Mouse (Mus musculus): Measurements from ENCODE around the gene Ggnbp2. TPM values are rescaled to one million over a fixed set of nuclear protein-coding genes. Genes with fewer than 3 reads are reported as not detected.
"Not testable (repeated sequence)": the region's sequence is repeated elsewhere in the genome, so short reads cannot be mapped to it uniquely, and the experiment has no call there.

The Ggnbp2 gene
- polyA plus RNA-seq, 1 experiment from 2014 or later = 66.1 TPM

GRCm38 (mm10) chr11:84846741-84847474, 23.7 kb downstream of the Ggnbp2 start:
- 95% methylated on average over 15 of the region's 15 CpGs for WGBS
- no peak for DNase-seq (ENCODE audit: low spot score)
- no peaks in the 10 kb centered on the region for H3K9me3 ChIP-seq (ENCODE audit: control insufficient read depth, low read length)
- H3K4me2 ChIP-seq (ENCODE audit: low read length) = no peak overlapping the region
- no peak overlapping the region for H3K4me3 ChIP-seq (ENCODE audit: low read depth, low read length)
- no peaks in the 10 kb centered on the region for H3K27me3 ChIP-seq (replicated peaks; ENCODE audit: control insufficient read depth, insufficient read depth, low read length)
- ATAC-seq (replicated peaks; ENCODE audit: low FRiP score, low TSS enrichment, low read depth) = no peak
- H3K27ac ChIP-seq (ENCODE audit: low read depth) = no peak overlapping the region
- H3K9ac ChIP-seq (ENCODE audit: low read length) = no peak overlapping the region
- H3K36me3 ChIP-seq (ENCODE audit: control insufficient read depth, insufficient read depth, low read length) = peaks cover 63% of the 10 kb centered on the region
- no peaks in the 10 kb centered on the region for H3K4me1 ChIP-seq (replicated peaks; ENCODE audit: control insufficient read depth, insufficient read depth, low read length)

GRCm38 (mm10) chr11:84839330-84839729, 31.3 kb downstream of the Ggnbp2 start:
- H3K36me3 ChIP-seq (ENCODE audit: control insufficient read depth, insufficient read depth, low read length) = peaks cover 83% of the 10 kb centered on the region
- ATAC-seq (replicated peaks; ENCODE audit: low FRiP score, low TSS enrichment, low read depth) (no peak), DNase-seq (ENCODE audit: low spot score) (no peak)
- H3K27ac ChIP-seq (ENCODE audit: low read depth) = no peak overlapping the region
- no peaks in the 10 kb centered on the region for H3K27me3 ChIP-seq (replicated peaks; ENCODE audit: control insufficient read depth, insufficient read depth, low read length)
- no peaks in the 10 kb centered on the region for H3K9me3 ChIP-seq (ENCODE audit: control insufficient read depth, low read length)
- no peak overlapping the region for H3K4me3 ChIP-seq (ENCODE audit: low read depth, low read length)
- 87% methylated on average over 2 of the region's 2 CpGs for WGBS
- no peak overlapping the region for H3K4me2 ChIP-seq (ENCODE audit: low read length)
- H3K9ac ChIP-seq (ENCODE audit: low read length) = no peak overlapping the region
- no peaks in the 10 kb centered on the region for H3K4me1 ChIP-seq (replicated peaks; ENCODE audit: control insufficient read depth, insufficient read depth, low read length)

DNA sequence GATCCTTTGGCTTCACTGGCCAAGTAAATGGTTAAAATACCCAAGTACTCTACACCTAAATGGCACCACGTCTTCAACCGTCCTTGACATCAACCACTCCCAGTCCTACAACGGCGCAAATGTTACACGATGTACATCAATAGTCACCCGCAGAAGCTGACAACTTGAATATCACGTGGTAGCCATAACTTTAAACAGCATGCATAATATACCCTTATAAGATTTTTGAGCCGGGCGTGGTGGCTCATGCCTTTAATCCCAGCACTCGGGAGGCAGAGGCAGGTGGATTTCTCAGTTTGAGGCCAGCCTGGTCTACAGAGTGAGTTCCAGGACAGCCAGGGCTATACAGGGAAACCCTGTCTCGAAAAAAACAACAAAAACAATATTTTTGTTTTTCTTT, 41.1 kb downstream of the Ggnbp2 start:
- H3K4me1 ChIP-seq (replicated peaks; ENCODE audit: control insufficient read depth, insufficient read depth, low read length); H3K9me3 ChIP-seq (ENCODE audit: control insufficient read depth, low read length); H3K27me3 ChIP-seq (replicated peaks; ENCODE audit: control insufficient read depth, insufficient read depth, low read length); DNase-seq (ENCODE audit: low spot score); ATAC-seq (replicated peaks; ENCODE audit: low FRiP score, low TSS enrichment, low read depth): not testable (repeated sequence)
- peak overlapping the region; percentile 95 for H3K4me2 ChIP-seq (ENCODE audit: low read length)
- H3K36me3 ChIP-seq (ENCODE audit: control insufficient read depth, insufficient read depth, low read length) = peaks cover 43% of the 10 kb centered on the region
- peak overlapping the region; percentile 87 for H3K4me3 ChIP-seq (ENCODE audit: low read depth, low read length)
- H3K9ac ChIP-seq (ENCODE audit: low read length) = peak overlapping the region; percentile 71
- 73% methylated on average over 11 of the region's 11 CpGs for WGBS
- peak overlapping the region; percentile 74 for H3K27ac ChIP-seq (ENCODE audit: low read depth)

DNA sequence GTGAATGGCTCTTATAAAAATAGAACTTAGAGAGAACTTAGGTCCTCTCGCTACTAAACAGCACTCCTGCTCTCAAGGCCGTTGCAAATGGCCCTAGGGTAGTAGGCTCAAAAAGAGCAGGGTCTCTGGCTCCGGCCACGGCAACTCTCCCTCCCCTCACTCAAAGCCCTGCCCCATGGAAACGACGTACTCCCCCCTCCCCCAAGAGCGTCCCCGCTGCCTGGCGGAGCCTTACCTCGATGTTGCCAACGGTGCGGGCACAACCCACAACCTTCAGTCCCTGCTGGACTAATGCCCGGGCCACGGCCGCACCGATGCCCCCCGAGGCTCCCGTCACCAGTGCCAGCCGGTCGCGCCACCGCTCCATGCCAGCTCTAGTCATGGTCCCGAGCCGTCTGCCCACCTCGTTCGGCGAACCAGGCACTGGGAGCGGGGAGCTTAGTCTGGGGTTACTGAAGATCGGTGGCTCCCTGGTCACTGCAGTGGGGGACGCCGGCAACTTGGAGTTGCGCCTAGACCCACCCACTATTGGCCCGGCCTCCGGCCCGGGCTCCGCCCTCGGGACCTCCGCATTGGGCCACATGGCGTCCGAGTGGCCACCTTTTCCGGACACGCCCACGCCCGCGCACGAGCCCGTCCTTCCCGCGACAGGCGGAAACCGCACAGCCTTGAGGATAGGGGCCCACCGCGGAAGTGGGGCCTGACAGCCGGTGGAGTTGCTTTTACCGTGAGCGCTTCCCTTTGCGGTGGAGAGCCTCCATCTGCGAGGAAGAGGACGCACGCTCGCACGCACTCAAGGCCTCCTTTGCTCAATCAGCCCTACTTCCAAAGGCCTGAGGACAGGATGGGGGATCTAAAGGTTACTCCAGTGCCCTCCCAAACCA, 41.9 kb downstream of the Ggnbp2 start, which contains the start of gene Dhrs11:
Gene Dhrs11 (minus strand): TSS at position 479 of the 884 bp plus-strand sequence.
- H3K4me2 ChIP-seq (ENCODE audit: low read length) = peak within 1 kb of the TSS; percentile 95
- H3K36me3 ChIP-seq (ENCODE audit: control insufficient read depth, insufficient read depth, low read length) = peaks cover 36% of the 10 kb centered on the region
- H3K4me3 ChIP-seq (ENCODE audit: low read depth, low read length) = peak within 1 kb of the TSS; percentile 87
- WGBS = under 1% methylated on average over 62 of the region's 62 CpGs
- DNase-seq (ENCODE audit: low spot score) = peak; percentile 91
- peak within 1 kb of the TSS; percentile 74 for H3K27ac ChIP-seq (ENCODE audit: low read depth)
- peaks cover 4% of the 10 kb centered on the region for H3K4me1 ChIP-seq (replicated peaks; ENCODE audit: control insufficient read depth, insufficient read depth, low read length)
- H3K9ac ChIP-seq (ENCODE audit: low read length) = peak within 1 kb of the TSS; percentile 71
- no peaks in the 10 kb centered on the region for H3K9me3 ChIP-seq (ENCODE audit: control insufficient read depth, low read length)
- H3K27me3 ChIP-seq (replicated peaks; ENCODE audit: control insufficient read depth, insufficient read depth, low read length) = no peaks in the 10 kb centered on the region
- peak; percentile 90 for ATAC-seq (replicated peaks; ENCODE audit: low FRiP score, low TSS enrichment, low read depth)

- no peaks in the 10 kb centered on the region for H3K9me3 ChIP-seq (ENCODE audit: control insufficient read depth, low read length)
- no peak; the same call in 1 of the 2 replicates for ATAC-seq (replicated peaks; ENCODE audit: low FRiP score, low TSS enrichment, low read depth)
- H3K4me1 ChIP-seq (replicated peaks; ENCODE audit: control insufficient read depth, insufficient read depth, low read length) = peaks cover 4% of the 10 kb centered on the region
- WGBS = 45% methylated on average over 3 of the region's 3 CpGs
- H3K9ac ChIP-seq (ENCODE audit: low read length) = peak overlapping the region; percentile 71
- DNase-seq (ENCODE audit: low spot score) = no peak
- peak overlapping the region; percentile 87 for H3K4me3 ChIP-seq (ENCODE audit: low read depth, low read length)
- H3K27ac ChIP-seq (ENCODE audit: low read depth) = no peak overlapping the region
- peaks cover 30% of the 10 kb centered on the region for H3K36me3 ChIP-seq (ENCODE audit: control insufficient read depth, insufficient read depth, low read length)
- H3K27me3 ChIP-seq (replicated peaks; ENCODE audit: control insufficient read depth, insufficient read depth, low read length) = no peaks in the 10 kb centered on the region
- H3K4me2 ChIP-seq (ENCODE audit: low read length) = peak overlapping the region; percentile 95
These were observed 42.6 kb downstream of the Ggnbp2 start for GRCm38 (mm10) chr11:84827901-84828503.

DNA sequence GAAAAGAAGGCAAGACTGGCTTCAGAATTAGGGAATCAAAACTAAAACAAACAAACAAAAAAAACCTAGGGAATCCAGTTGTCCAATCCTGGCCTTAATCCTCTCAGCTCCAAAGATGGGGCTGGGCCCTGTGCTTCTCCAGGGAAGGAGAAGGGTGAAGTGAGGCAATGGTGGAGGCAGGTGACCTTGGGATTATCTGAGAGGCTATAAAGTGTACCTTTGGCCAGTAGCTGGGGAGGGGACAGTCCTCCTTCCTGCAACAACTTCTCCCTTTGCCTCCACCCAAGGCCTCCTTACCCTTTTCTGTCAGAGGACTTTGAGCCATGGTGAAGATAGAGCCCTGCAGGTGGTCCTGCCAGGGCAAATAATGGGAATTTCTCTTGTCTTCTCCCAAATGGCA, 43.1 kb downstream of the Ggnbp2 start:
- DNase-seq (ENCODE audit: low spot score) = peak; percentile 45
- Histone ChIP-seq H3K9ac (ENCODE audit: low read length) (no peak overlapping the region), H3K4me3 (ENCODE audit: low read depth, low read length) (0 out of 2 replicates have a peak overlapping the region, but pooled peaks have one; percentile 1), H3K9me3 (ENCODE audit: control insufficient read depth, low read length) (no peaks in the 10 kb centered on the region), H3K4me1 (replicated peaks; ENCODE audit: control insufficient read depth, insufficient read depth, low read length) (peaks cover 4% of the 10 kb centered on the region), H3K27ac (ENCODE audit: low read depth) (no peak overlapping the region), H3K4me2 (ENCODE audit: low read length) (peak overlapping the region; percentile 95), H3K36me3 (ENCODE audit: control insufficient read depth, insufficient read depth, low read length) (peaks cover 28% of the 10 kb centered on the region), H3K27me3 (replicated peaks; ENCODE audit: control insufficient read depth, insufficient read depth, low read length) (no peaks in the 10 kb centered on the region)
- ATAC-seq (replicated peaks; ENCODE audit: low FRiP score, low TSS enrichment, low read depth) = peak; percentile 7; the same call in 1 of the 2 replicates

DNA sequence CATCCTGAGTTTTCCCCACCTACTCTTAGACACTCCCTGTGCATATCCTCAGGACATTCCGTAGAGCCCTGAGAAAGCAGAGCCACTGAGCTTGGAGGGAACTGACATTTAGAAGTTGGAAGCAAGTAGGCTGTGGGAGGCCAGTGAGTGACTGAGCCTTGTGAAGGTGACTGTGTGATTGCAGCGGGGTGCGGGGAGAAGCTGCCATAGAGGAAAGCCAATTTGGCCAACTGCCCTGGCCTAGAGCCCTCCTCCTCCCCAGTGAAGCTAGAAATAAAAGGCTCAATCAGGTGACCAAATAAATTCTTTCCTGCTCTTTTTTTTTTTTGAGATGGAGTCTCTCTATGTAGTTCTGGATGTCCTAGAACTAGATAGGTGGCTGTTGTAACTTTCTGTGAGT, 44.4 kb downstream of the Ggnbp2 start:
- Histone ChIP-seq H3K4me2 (ENCODE audit: low read length) (no peak overlapping the region), H3K9ac (ENCODE audit: low read length) (no peak overlapping the region), H3K9me3 (ENCODE audit: control insufficient read depth, low read length) (no peaks in the 10 kb centered on the region), H3K36me3 (ENCODE audit: control insufficient read depth, insufficient read depth, low read length) (peaks cover 21% of the 10 kb centered on the region), H3K4me1 (replicated peaks; ENCODE audit: control insufficient read depth, insufficient read depth, low read length) (peaks cover 4% of the 10 kb centered on the region), H3K27me3 (replicated peaks; ENCODE audit: control insufficient read depth, insufficient read depth, low read length) (no peaks in the 10 kb centered on the region), H3K27ac (ENCODE audit: low read depth) (no peak overlapping the region), H3K4me3 (ENCODE audit: low read depth, low read length) (no peak overlapping the region)
- ATAC-seq (replicated peaks; ENCODE audit: low FRiP score, low TSS enrichment, low read depth) (no peak), DNase-seq (ENCODE audit: low spot score) (no peak)
- 66% methylated on average over 3 of the region's 3 CpGs for WGBS

DNA sequence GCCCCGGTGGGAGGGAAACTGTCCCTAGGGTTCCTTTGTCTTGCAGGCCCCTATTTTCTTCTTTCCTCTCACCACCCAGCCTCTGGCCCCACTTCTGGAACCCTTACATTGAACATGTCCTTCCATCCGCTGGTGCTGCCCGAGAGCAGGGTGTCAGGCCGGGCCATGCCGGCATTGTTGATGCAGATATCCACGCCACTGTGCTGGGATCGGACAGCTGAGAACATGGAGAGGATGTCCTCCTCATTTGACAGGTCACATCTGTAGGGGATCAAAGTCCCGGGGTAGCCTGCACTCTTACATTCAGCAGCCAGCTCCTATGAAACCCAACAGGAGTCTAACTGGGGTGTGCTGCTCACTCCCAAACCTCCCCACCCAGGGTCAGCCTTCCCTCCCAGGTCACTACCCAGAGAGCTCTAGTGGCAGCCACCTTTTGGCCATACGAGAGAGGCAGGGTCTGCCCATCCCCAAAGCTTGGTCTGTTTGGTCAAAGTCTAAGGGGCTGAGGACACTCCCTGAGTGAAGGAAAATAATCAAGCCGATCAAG, 45.3 kb downstream of the Ggnbp2 start:
- Histone ChIP-seq H3K27me3 (replicated peaks; ENCODE audit: control insufficient read depth, insufficient read depth, low read length) (no peaks in the 10 kb centered on the region), H3K36me3 (ENCODE audit: control insufficient read depth, insufficient read depth, low read length) (peaks cover 16% of the 10 kb centered on the region), H3K27ac (ENCODE audit: low read depth) (no peak overlapping the region), H3K4me2 (ENCODE audit: low read length) (no peak overlapping the region), H3K9me3 (ENCODE audit: control insufficient read depth, low read length) (no peaks in the 10 kb centered on the region), H3K4me3 (ENCODE audit: low read depth, low read length) (no peak overlapping the region), H3K9ac (ENCODE audit: low read length) (no peak overlapping the region), H3K4me1 (replicated peaks; ENCODE audit: control insufficient read depth, insufficient read depth, low read length) (peaks cover 4% of the 10 kb centered on the region)
- 81% methylated on average over 10 of the region's 10 CpGs for WGBS
- DNase-seq (ENCODE audit: low spot score) (no peak), ATAC-seq (replicated peaks; ENCODE audit: low FRiP score, low TSS enrichment, low read depth) (no peak)
